In the genomic region with DNA sequence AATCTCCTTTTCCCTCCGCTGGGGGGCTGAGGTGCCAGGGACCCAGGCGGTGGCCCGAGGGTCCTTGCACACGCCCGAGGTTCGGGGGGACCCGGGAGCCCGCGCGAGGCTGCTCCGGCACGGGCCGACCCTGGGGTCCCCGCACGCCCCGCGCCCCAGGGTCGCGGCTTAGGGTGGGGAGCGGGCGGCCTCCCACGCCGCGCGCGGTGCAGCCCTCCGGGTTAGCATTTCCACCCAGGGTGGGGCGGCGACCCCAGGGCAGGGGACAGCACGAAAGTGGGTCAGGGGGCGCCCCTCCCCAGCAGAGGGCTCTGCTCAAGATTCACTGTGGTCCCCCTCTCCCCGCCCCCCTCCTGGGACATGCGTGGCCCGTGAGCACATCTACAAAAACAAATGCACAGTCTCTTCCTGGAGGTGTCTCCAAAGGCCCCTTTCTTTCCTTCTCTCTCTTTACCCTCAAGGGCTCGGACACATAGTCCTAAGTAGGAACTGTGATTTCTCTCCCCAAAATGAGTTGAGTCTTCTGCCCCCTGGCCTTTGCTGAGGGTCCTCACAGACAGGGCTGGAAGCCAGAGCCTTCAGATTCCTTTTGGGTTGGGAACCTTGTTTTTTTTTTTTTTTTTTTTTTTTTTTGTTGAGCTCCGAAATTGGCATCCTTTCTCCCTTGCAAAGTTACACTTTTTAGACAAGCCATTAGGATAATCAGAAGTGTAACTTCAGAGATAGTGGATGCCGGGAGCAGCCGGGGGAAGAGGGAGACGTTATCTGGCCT, we compare ENCODE assay signal across 8 mouse cellular contexts. TPM values are rescaled to one million over a fixed set of nuclear protein-coding genes. Genes with fewer than 3 reads are reported as not detected.
DNase-seq lines count a peak whose midpoint lies in the region; ATAC-seq and TF ChIP-seq lines count a peak whose summit lies in the region.

No protein-coding gene starts in this region.

- TF ChIP-seq POLR2A in cerebellum, adult 2 months (IDR thresholded peaks at IDR 0.05; ENCODE audit: borderline replicate concordance, insufficient read depth, low read length): no peak

- H3K27me3 ChIP-seq in cerebellum, adult 2 months (ENCODE audit: control insufficient read depth, insufficient read depth, low read length): no peaks in the 10 kb centered on the region; the same call in 1 of the 2 replicates
- no peaks in the 10 kb centered on the region for H3K27me3 ChIP-seq in heart, embryonic 11.5 days (ENCODE audit: control insufficient read depth, insufficient read depth, low read length)
- H3K27me3 ChIP-seq in kidney, postnatal 0 days (ENCODE audit: insufficient read depth, low read length): no peaks in the 10 kb centered on the region
- H3K27me3 ChIP-seq in midbrain, embryonic 10.5 days (ENCODE audit: low read depth, poor library complexity, severe bottlenecking): peaks cover 12% of the 10 kb centered on the region

- peak overlapping the region; percentile 88 for H3K9ac ChIP-seq in heart, embryonic 11.5 days (ENCODE audit: low read depth, low read length)
- peak overlapping the region; percentile 92 for H3K9ac ChIP-seq in kidney, postnatal 0 days (ENCODE audit: low read depth, low read length)

- 0 out of 2 replicates have a peak, but pooled peaks cover 5% of the 10 kb centered on the region for H3K36me3 ChIP-seq in heart, embryonic 11.5 days (ENCODE audit: control insufficient read depth, insufficient read depth, low read length)
- 0 out of 2 replicates have a peak, but pooled peaks cover 9% of the 10 kb centered on the region for H3K36me3 ChIP-seq in kidney, postnatal 0 days (ENCODE audit: insufficient read depth, low read length)
- H3K36me3 ChIP-seq in midbrain, embryonic 10.5 days: peaks cover 40% of the 10 kb centered on the region

- peak overlapping the region; percentile 41; the same call in 1 of the 2 replicates for H3K27ac ChIP-seq in cerebellum, adult 2 months (ENCODE audit: insufficient read depth, low read length)
- H3K27ac ChIP-seq in heart, embryonic 11.5 days (ENCODE audit: low read depth, low read length): peak overlapping the region; percentile 60
- H3K27ac ChIP-seq in kidney, postnatal 0 days: peak overlapping the region; percentile 88
- H3K27ac ChIP-seq in midbrain, embryonic 10.5 days (replicated peaks): peak overlapping the region; percentile 93

- H3K4me2 ChIP-seq in heart, embryonic 11.5 days: peak overlapping the region; percentile 98
- peak overlapping the region; percentile 99 for H3K4me2 ChIP-seq in kidney, postnatal 0 days (ENCODE audit: low read length)

- H3K4me1 ChIP-seq in cerebellum, adult 2 months (ENCODE audit: control insufficient read depth, insufficient read depth, low read length): no peaks in the 10 kb centered on the region
- H3K4me1 ChIP-seq in heart, embryonic 11.5 days (ENCODE audit: control insufficient read depth, insufficient read depth, low read length): peaks cover 13% of the 10 kb centered on the region
- H3K4me1 ChIP-seq in kidney, postnatal 0 days (replicated peaks; ENCODE audit: insufficient read depth, low read length): 0 out of 2 replicates have a peak, but pooled peaks cover 3% of the 10 kb centered on the region
- peaks cover 21% of the 10 kb centered on the region for H3K4me1 ChIP-seq in midbrain, embryonic 10.5 days

- 8% methylated on average over 28 of the region's 39 CpGs for WGBS in cerebellum, adult 2 months
- 2% methylated on average over 38 of the region's 39 CpGs for WGBS in heart, embryonic 11.5 days (ENCODE audit: insufficient replicate concordance)
- 6% methylated on average over 35 of the region's 39 CpGs for WGBS in kidney, postnatal 0 days
- WGBS in midbrain, embryonic 10.5 days: 8% methylated on average over 39 of the region's 39 CpGs

- peak; percentile 27 for DNase-seq in right cerebral cortex, postnatal 14 days
- DNase-seq in right cerebral cortex, adult 18-20 months: no peak
- DNase-seq in cerebellum, adult 2 months: peak in 1 of 2 experiments; percentile 18
- peak; percentile 32 for DNase-seq in kidney, postnatal 0 days (ENCODE audit: low spot score)
- DNase-seq in midbrain, embryonic 10.5 days (ENCODE audit: low spot score): no peak
- DNase-seq in testis, postnatal 14 days (ENCODE audit: low spot score): peak; percentile 47
- no peak for DNase-seq in left cerebral cortex, adult 8-10 months (ENCODE audit: low spot score in 2 of 2)

- peak; percentile 8; the same call in 1 of the 2 replicates for ATAC-seq in heart, embryonic 11.5 days (replicated peaks; ENCODE audit: insufficient number of reproducible peaks, low FRiP score, low TSS enrichment)
- ATAC-seq in kidney, postnatal 0 days (replicated peaks; ENCODE audit: low FRiP score, low read depth): no peak; the same call in none of the 2 replicates

- H3K4me3 ChIP-seq in cerebellum, adult 2 months (replicated peaks; ENCODE audit: insufficient read depth, low read depth, low read length): peak overlapping the region; percentile 73
- peak overlapping the region; percentile 96 for H3K4me3 ChIP-seq in heart, embryonic 11.5 days (ENCODE audit: low read depth, low read length)
- H3K4me3 ChIP-seq in kidney, postnatal 0 days (replicated peaks; ENCODE audit: low read depth, low read length): peak overlapping the region; percentile 95
- peak overlapping the region; percentile 98 for H3K4me3 ChIP-seq in midbrain, embryonic 10.5 days

- no peaks in the 10 kb centered on the region for H3K9me3 ChIP-seq in heart, embryonic 11.5 days (replicated peaks; ENCODE audit: control insufficient read depth, low read length)
- no peaks in the 10 kb centered on the region for H3K9me3 ChIP-seq in kidney, postnatal 0 days (replicated peaks; ENCODE audit: low read length)
- no peaks in the 10 kb centered on the region for H3K9me3 ChIP-seq in midbrain, embryonic 10.5 days (replicated peaks)

- no peak for TF ChIP-seq CTCF in cerebellum, adult 2 months (IDR thresholded peaks at IDR 0.05; ENCODE audit: borderline replicate concordance, insufficient read depth, low read depth, low read length)
- peak; percentile 32; the same call in 1 of the 2 replicates for TF ChIP-seq CTCF in kidney, postnatal 0 days (IDR thresholded peaks at IDR 0.05; ENCODE audit: low read depth)

RNA-seq across cellular contexts. Expression of gene Helz, which starts 0.7 kb away (rescaled TPM):
- 16.3 and 18.5 TPM in 2 replicates for polyA plus RNA-seq in cerebellum, adult 2 months (2012; rRNA removed)
- 18.1 and 20.1 TPM in 2 replicates for polyA plus RNA-seq in heart, embryonic 11.5 days (2014; fragmentation: Nextera tagmentation; extraction: Ambion mirVana)
- polyA plus RNA-seq in kidney, postnatal 0 days (2015; fragmentation: Nextera tagmentation; extraction: Ambion mirVana): 11.7 and 12.3 TPM in 2 replicates
- 19.0 and 21.6 TPM in 2 replicates for polyA plus RNA-seq in midbrain, embryonic 10.5 days (2016; fragmentation: Nextera tagmentation; extraction: Ambion mirVana)
- total RNA-seq in left cerebral cortex, adult 8-10 months (2022): 10 to 100 TPM; 41.9 to 52.3 (median 48.0) TPM

Comparison
In these comparisons a context has a peak if more than half of its experiments do, and no peak if none do; other contexts are left out.
1. DNase-seq: peak in right cerebral cortex, postnatal 14 days (single experiment), kidney, postnatal 0 days (single experiment) and testis, postnatal 14 days (single experiment); none in right cerebral cortex, adult 18-20 months (single experiment), midbrain, embryonic 10.5 days (single experiment) and left cerebral cortex, adult 8-10 months (0 of 2).
2. H3K27ac ChIP-seq: peak in every context shown above with its lines; median percentile 93 in midbrain, embryonic 10.5 days; 88 in kidney, postnatal 0 days; 60 in heart, embryonic 11.5 days; 41 in cerebellum, adult 2 months.
3. Peak in every context shown above with its lines, with median percentiles within 50 percentile points of each other: H3K4me3 ChIP-seq.